ENCODE assay signal across 8 mouse cellular contexts in genomic region chr19:40511679-40512309, GRCm38 (mm10). TPM values are rescaled to one million over a fixed set of nuclear protein-coding genes. Genes with fewer than 3 reads are reported as not detected.
DNase-seq lines count a peak whose midpoint lies in the region; ATAC-seq and TF ChIP-seq lines count a peak whose summit lies in the region.

No protein-coding gene starts in this region.

- TF ChIP-seq CTCF in layer of hippocampus, adult 2 months (conservative IDR thresholded peaks at IDR 0.05), result no peak
- TF ChIP-seq CTCF in cerebellum, adult 2 months (IDR thresholded peaks at IDR 0.05; ENCODE audit: borderline replicate concordance, insufficient read depth, low read depth, low read length), result no peak

- ATAC-seq in heart, embryonic 13.5 days (ENCODE audit: extremely low read depth, insufficient number of reproducible peaks, low FRiP score, low TSS enrichment), result peak; percentile 11; the same call in 1 of the 2 replicates
- ATAC-seq in liver, embryonic 13.5 days (ENCODE audit: low read depth), result peak; percentile 49

- peaks cover 8% of the 10 kb centered on the region; the same call in 1 of the 2 replicates for H3K36me3 ChIP-seq in heart, embryonic 13.5 days
- no peaks in the 10 kb centered on the region for H3K36me3 ChIP-seq in liver, embryonic 13.5 days

- DNase-seq in layer of hippocampus, adult 2 months (ENCODE audit: low spot score in 2 of 2), result no peak
- no peak for DNase-seq in layer of hippocampus, adult 11-12 months (ENCODE audit: low spot score)
- DNase-seq in cerebellum, adult 2 months, result peak; percentile 40 to 42
- DNase-seq in liver, embryonic 13.5 days, result peak; percentile 60
- peak; percentile 34 for DNase-seq in spleen, postnatal 14 days (ENCODE audit: low spot score in 2 of 2)
- DNase-seq in left cerebral cortex, adult 8-10 months (ENCODE audit: low spot score in 2 of 2), result no peak
- no peak for DNase-seq in ovary, postnatal 10 days (ENCODE audit: low spot score)

- no peaks in the 10 kb centered on the region for H3K27me3 ChIP-seq in cerebellum, adult 2 months (ENCODE audit: control insufficient read depth, insufficient read depth, low read length)
- no peaks in the 10 kb centered on the region for H3K27me3 ChIP-seq in heart, embryonic 13.5 days (replicated peaks)
- H3K27me3 ChIP-seq in liver, embryonic 13.5 days, result no peaks in the 10 kb centered on the region

- TF ChIP-seq POLR2A in cerebellum, adult 2 months (IDR thresholded peaks at IDR 0.05; ENCODE audit: borderline replicate concordance, insufficient read depth, low read length), result no peak

- H3K4me2 ChIP-seq in heart, embryonic 13.5 days, result peak overlapping the region; percentile 92
- peak overlapping the region; percentile 94 for H3K4me2 ChIP-seq in liver, embryonic 13.5 days

- H3K9ac ChIP-seq in heart, embryonic 13.5 days, result peak overlapping the region; percentile 93
- H3K9ac ChIP-seq in liver, embryonic 13.5 days, result peak overlapping the region; percentile 97

- peaks cover 11% of the 10 kb centered on the region for H3K4me1 ChIP-seq in cerebellum, adult 2 months (ENCODE audit: control insufficient read depth, insufficient read depth, low read length)
- H3K4me1 ChIP-seq in heart, embryonic 13.5 days, result peaks cover 36% of the 10 kb centered on the region
- peaks cover 58% of the 10 kb centered on the region for H3K4me1 ChIP-seq in liver, embryonic 13.5 days (replicated peaks)

- WGBS in cerebellum, adult 2 months, result 17% methylated on average over 5 of the region's 5 CpGs
- 8% methylated on average over 5 of the region's 5 CpGs for WGBS in heart, embryonic 13.5 days
- 9% methylated on average over 5 of the region's 5 CpGs for WGBS in liver, embryonic 13.5 days (ENCODE audit: insufficient replicate concordance)

- no peaks in the 10 kb centered on the region for H3K9me3 ChIP-seq in heart, embryonic 13.5 days
- H3K9me3 ChIP-seq in liver, embryonic 13.5 days (replicated peaks), result no peaks in the 10 kb centered on the region

- peak overlapping the region; percentile 85 for H3K4me3 ChIP-seq in layer of hippocampus, adult 2 months
- peak overlapping the region; percentile 61 for H3K4me3 ChIP-seq in cerebellum, adult 2 months (replicated peaks; ENCODE audit: insufficient read depth, low read depth, low read length)
- H3K4me3 ChIP-seq in heart, embryonic 13.5 days, result peak overlapping the region; percentile 74
- H3K4me3 ChIP-seq in liver, embryonic 13.5 days (replicated peaks), result peak overlapping the region; percentile 92

- H3K27ac ChIP-seq in layer of hippocampus, adult 2 months, result peak overlapping the region; percentile 92
- H3K27ac ChIP-seq in cerebellum, adult 2 months (ENCODE audit: insufficient read depth, low read length), result peak overlapping the region; percentile 64; the same call in 1 of the 2 replicates
- H3K27ac ChIP-seq in heart, embryonic 13.5 days (replicated peaks), result peak overlapping the region; percentile 93
- H3K27ac ChIP-seq in liver, embryonic 13.5 days, result peak overlapping the region; percentile 98

RNA-seq across cellular contexts. Expression of gene Sorbs1, which starts 1.8 kb away (rescaled TPM):
- total RNA-seq in layer of hippocampus, adult 2 months (2021), result 100 to 1,000 TPM; 222 to 229 TPM
- 79.3 and 92.5 TPM in 2 replicates for polyA plus RNA-seq in cerebellum, adult 2 months (2012; rRNA removed)
- polyA plus RNA-seq in heart, embryonic 13.5 days (2015; fragmentation: Nextera tagmentation; extraction: Ambion mirVana), result 65.4 and 74.3 TPM in 2 replicates
- 28.8 and 37.4 TPM in 2 replicates for polyA plus RNA-seq in liver, embryonic 13.5 days (2015; fragmentation: Nextera tagmentation; extraction: Ambion mirVana)
- total RNA-seq in left cerebral cortex, adult 8-10 months (2022), result 100 to 1,000 TPM; 159 to 179 (median 160) TPM

Comparison
In these comparisons a context has a peak if more than half of its experiments do, and no peak if none do; other contexts are left out.
1. DNase-seq: peak in cerebellum, adult 2 months (2 of 2), liver, embryonic 13.5 days (single experiment) and spleen, postnatal 14 days (2 of 2); none in layer of hippocampus, adult 2 months (0 of 2), layer of hippocampus, adult 11-12 months (single experiment), left cerebral cortex, adult 8-10 months (0 of 2) and ovary, postnatal 10 days (single experiment).
2. Peak in every context shown above with its lines, with median percentiles within 50 percentile points of each other: H3K27ac ChIP-seq and H3K4me3 ChIP-seq.